Mouse (Mus musculus) embryo, embryonic 9.5 days (tissue): ENCODE data around the gene Gm30302.

Experiments
- DNase-seq: peaks from one replicate; pipeline ENCODE4 v3.0.0-alpha.2; 2017; ENCODE audit errors: extremely low spot score

The Gm30302 gene

DNA sequence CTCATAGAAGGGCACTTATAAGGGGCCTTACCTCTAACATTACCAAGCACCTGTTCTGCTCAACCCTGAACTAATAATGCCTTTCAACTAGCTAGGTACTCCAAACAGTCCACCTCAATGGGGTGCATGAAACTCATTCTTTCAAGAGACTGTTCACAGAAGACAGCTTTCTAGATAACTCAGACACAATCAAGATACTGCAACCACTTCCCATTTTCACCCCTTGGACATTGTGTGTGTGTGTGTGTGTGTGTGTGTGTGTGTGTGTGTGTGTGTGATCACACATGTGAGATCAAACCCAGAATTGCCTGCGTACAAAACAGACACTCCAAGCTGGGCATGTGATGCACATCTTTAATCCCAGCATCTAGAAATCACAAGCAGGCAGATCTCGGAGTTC, 60.8 kb downstream of the Gm30302 start:
- no peak for DNase-seq

DNA sequence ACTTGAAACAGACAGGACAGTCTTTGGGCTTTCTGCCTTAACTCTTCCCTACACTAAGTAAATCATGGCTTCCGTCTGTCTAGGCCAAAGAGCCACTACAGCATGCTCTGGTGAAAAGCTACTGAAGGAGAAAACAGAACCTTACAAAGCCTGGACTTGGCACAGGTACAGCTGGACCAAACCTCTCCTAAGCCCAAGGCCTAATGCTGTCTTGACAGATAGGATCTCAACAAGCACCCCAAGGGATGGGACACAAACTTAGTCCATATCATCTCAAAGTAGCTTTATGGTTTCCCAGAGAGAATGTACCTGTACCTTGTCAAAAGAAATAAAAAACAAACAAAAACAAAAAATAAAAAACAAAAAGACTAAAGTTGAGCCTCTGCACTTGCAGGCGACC, 62.4 kb downstream of the Gm30302 start:
- no peak for DNase-seq
